Mouse (Mus musculus): ENCODE measurements around the gene Ppm1b.

GRCm38 (mm10) chr17:84933968-84934367 is 22.6 kb upstream of the Ppm1b start:
- no peak for TF ChIP-seq CTCF (IDR thresholded peaks at IDR 0.05; ENCODE audit: low read depth)
- peak; percentile 80 for TF ChIP-seq EP300 (IDR thresholded peaks at IDR 0.05; ENCODE audit: low read depth)

Data from liver, embryonic 14.5 days (tissue).